13 mouse cellular contexts compared by ENCODE assay signal in genomic region chr8:78267894-78268411, GRCm38 (mm10). TPM values are rescaled to one million over a fixed set of nuclear protein-coding genes. Genes with fewer than 3 reads are reported as not detected.
DNase-seq lines count a peak whose midpoint lies in the region; ATAC-seq and TF ChIP-seq lines count a peak whose summit lies in the region.
"Had no signal": no experiment of that assay in that cellular context is flagged by ENCODE, and none has a peak within 500 bp of the region (broad histone marks: within the 10 kb centered on the region; RNA-seq: fewer than 3 reads in every experiment).

No protein-coding gene starts in this region.

- no peaks in the 10 kb centered on the region for H3K9me3 ChIP-seq in kidney, postnatal 0 days (replicated peaks; ENCODE audit: low read length)
- no peaks in the 10 kb centered on the region for H3K9me3 ChIP-seq in forebrain, embryonic 13.5 days (replicated peaks)
- H3K9me3 ChIP-seq in midbrain, embryonic 11.5 days (ENCODE audit: control insufficient read depth, low read length), result no peaks in the 10 kb centered on the region

- H3K27ac ChIP-seq in kidney, postnatal 0 days, result no peak overlapping the region
- no peak overlapping the region for H3K27ac ChIP-seq in forebrain, embryonic 13.5 days
- no peak overlapping the region for H3K27ac ChIP-seq in midbrain, embryonic 11.5 days (ENCODE audit: low read depth, low read length)

- TF ChIP-seq CTCF in kidney, postnatal 0 days (IDR thresholded peaks at IDR 0.05; ENCODE audit: low read depth), result peak; percentile 12; the same call in 1 of the 2 replicates

- H3K4me3 ChIP-seq in kidney, postnatal 0 days (replicated peaks; ENCODE audit: low read depth, low read length), result no peak overlapping the region
- no peak overlapping the region for H3K4me3 ChIP-seq in forebrain, embryonic 13.5 days
- no peak overlapping the region for H3K4me3 ChIP-seq in midbrain, embryonic 11.5 days (ENCODE audit: low read depth, low read length)

- no peak overlapping the region for H3K9ac ChIP-seq in kidney, postnatal 0 days (ENCODE audit: low read depth, low read length)
- no peak overlapping the region for H3K9ac ChIP-seq in forebrain, embryonic 13.5 days
- H3K9ac ChIP-seq in midbrain, embryonic 11.5 days (ENCODE audit: low read length), result no peak overlapping the region

- WGBS in kidney, postnatal 0 days, result 10% methylated on average over 7 of the region's 7 CpGs
- 2% methylated on average over 7 of the region's 7 CpGs for WGBS in forebrain, embryonic 13.5 days
- 5% methylated on average over 7 of the region's 7 CpGs for WGBS in midbrain, embryonic 11.5 days

- no peaks in the 10 kb centered on the region for H3K4me1 ChIP-seq in kidney, postnatal 0 days (replicated peaks; ENCODE audit: insufficient read depth, low read length)
- H3K4me1 ChIP-seq in forebrain, embryonic 13.5 days, result peaks cover 24% of the 10 kb centered on the region
- peaks cover 3% of the 10 kb centered on the region for H3K4me1 ChIP-seq in midbrain, embryonic 11.5 days (ENCODE audit: control insufficient read depth, insufficient read depth, low read length)

- peak; percentile 40 for DNase-seq in kidney, postnatal 0 days (ENCODE audit: low spot score)
- no peak for DNase-seq in kidney, adult 9 months
- peak; percentile 81 for DNase-seq in ZHBTc4 (ENCODE audit: low read depth, low spot score)
- peak; percentile 87 for DNase-seq in midbrain, embryonic 11.5 days (ENCODE audit: low spot score, missing footprints)
- DNase-seq in layer of hippocampus, adult 18-20 months (ENCODE audit: low spot score in 2 of 2), result no peak
- DNase-seq in yolk sac, embryonic 10.5 days (ENCODE audit: low spot score), result no peak
- DNase-seq: lung, postnatal 14 days; thymus, postnatal 14 days had no signal

- ATAC-seq in kidney, postnatal 0 days (replicated peaks; ENCODE audit: low FRiP score, low read depth), result no peak
- ATAC-seq in forebrain, embryonic 13.5 days, result peak; percentile 65
- peak; percentile 67 for ATAC-seq in midbrain, embryonic 11.5 days (ENCODE audit: low FRiP score)
- ATAC-seq: inflammation-experienced regulatory T-cells, adult 6 months had no signal

- H3K27me3 ChIP-seq in kidney, postnatal 0 days (ENCODE audit: insufficient read depth, low read length), result no peaks in the 10 kb centered on the region
- H3K27me3 ChIP-seq in forebrain, embryonic 13.5 days, result no peaks in the 10 kb centered on the region
- H3K27me3 ChIP-seq in midbrain, embryonic 11.5 days (ENCODE audit: control insufficient read depth, insufficient read depth, low read length), result no peaks in the 10 kb centered on the region

- no peaks in the 10 kb centered on the region for H3K36me3 ChIP-seq in kidney, postnatal 0 days (ENCODE audit: insufficient read depth, low read length)
- no peaks in the 10 kb centered on the region for H3K36me3 ChIP-seq in forebrain, embryonic 13.5 days (ENCODE audit: poor library complexity, severe bottlenecking)
- H3K36me3 ChIP-seq in midbrain, embryonic 11.5 days (ENCODE audit: control insufficient read depth, insufficient read depth, low read length), result no peaks in the 10 kb centered on the region

- H3K4me2 ChIP-seq in kidney, postnatal 0 days (ENCODE audit: low read length), result no peak overlapping the region
- peak overlapping the region; percentile 18 for H3K4me2 ChIP-seq in forebrain, embryonic 13.5 days
- 0 out of 2 replicates have a peak overlapping the region, but pooled peaks have one; percentile 1 for H3K4me2 ChIP-seq in midbrain, embryonic 11.5 days

RNA-seq across cellular contexts. Expression of gene Ttc29, which starts 54.9 kb away (rescaled TPM):
- polyA plus RNA-seq in kidney, postnatal 0 days (2015; fragmentation: Nextera tagmentation; extraction: Ambion mirVana), result 0.06 and 0.20 TPM in 2 replicates
- 0.50 and 0.55 TPM in 2 replicates for polyA plus RNA-seq in forebrain, embryonic 13.5 days (2015; fragmentation: Nextera tagmentation; extraction: Ambion mirVana)
- polyA plus RNA-seq in midbrain, embryonic 11.5 days (2014; fragmentation: Nextera tagmentation; extraction: Ambion mirVana), result 0.23 and 0.41 TPM in 2 replicates
- total RNA-seq in layer of hippocampus, adult 18-20 months (2021), result under 1 TPM in 1 of 2 experiments, not detected in 1; 0.82 TPM
- total RNA-seq: left cerebral cortex, postnatal 14 days; MEL had no signal
- polyA plus RNA-seq: inflammation-experienced regulatory T-cells, adult 6 months; small intestine, adult 2 months had no signal

Comparison
In these comparisons a context has a peak if more than half of its experiments do, and no peak if none do; other contexts are left out.
1. DNase-seq: peak in kidney, postnatal 0 days (single experiment), ZHBTc4 (single experiment) and midbrain, embryonic 11.5 days (single experiment); none in kidney, adult 9 months (single experiment), layer of hippocampus, adult 18-20 months (0 of 2) and yolk sac, embryonic 10.5 days (single experiment).